Mouse (Mus musculus) embryonic facial prominence, embryonic 12.5 days (tissue): ENCODE measurements around the gene Gp6. TPM values are rescaled to one million over a fixed set of nuclear protein-coding genes. Genes with fewer than 3 reads are reported as not detected.

Experiments used
- ATAC-seq: fragments of 200-750 bp; cut with Nextera tagmentation; 2 replicates; pipeline ENCODE4 v1.8.0; 2017; ENCODE audit not compliant: insufficient number of reproducible peaks, insufficient read depth, low FRiP score, low TSS enrichment
- H3K27ac ChIP-seq: fragments of 300-500 bp; sonication (generic); 2 replicates; pipeline ENCODE4 v1.5.1; 2016; ENCODE audit warnings: mild to moderate bottlenecking
- H3K27me3 ChIP-seq: fragments of 300-500 bp; sonication (generic); 2 replicates; pipeline ENCODE4 v1.6.1; 2016; ENCODE audit warnings: mild to moderate bottlenecking, moderate library complexity
- H3K36me3 ChIP-seq: fragments of 300-500 bp; sonication (generic); 2 replicates; pipeline ENCODE4 v1.6.1; 2016; ENCODE audit warnings: mild to moderate bottlenecking
- H3K4me1 ChIP-seq: fragments of 300-500 bp; sonication (generic); 2 replicates; pipeline ENCODE4 v1.6.1; 2016
- H3K4me2 ChIP-seq: fragments of 300-500 bp; sonication (generic); replicated peaks from 2 replicates; pipeline ENCODE4 v1.6.1; 2016; ENCODE audit warnings: mild to moderate bottlenecking, moderate library complexity
- H3K4me3 ChIP-seq: fragments of 300-500 bp; sonication (generic); 2 replicates; pipeline ENCODE4 v1.5.1; 2016; ENCODE audit warnings: mild to moderate bottlenecking
- H3K9ac ChIP-seq: fragments of 300-500 bp; sonication (generic); 2 replicates; pipeline ENCODE4 v1.6.1; 2016; ENCODE audit warnings: mild to moderate bottlenecking, moderate library complexity
- H3K9me3 ChIP-seq: fragments of 300-500 bp; sonication (generic); 2 replicates; pipeline ENCODE4 v1.6.1; 2016; ENCODE audit warnings: mild to moderate bottlenecking, moderate library complexity
- WGBS: fragments of 180-500 bp; shearing (Covaris S2); methylation state at CpG from one replicate; pipeline ENCODE4 v1.1.7; 2016; 5-methylcytosine and 5-hydroxymethylcytosine counted together
- microRNA-seq: library from miRNA; unstranded; fragments of <30 nt; microRNA quantifications from one replicate; pipeline ENCODE4, GENCODE M21; 2017
- polyA plus RNA-seq: library from polyadenylated mRNA; unstranded; fragments of >200 nt; fragmentation: Nextera tagmentation; extraction: Ambion mirVana; gene quantifications from 2 replicates; pipeline ENCODE4 v1.2.1, GENCODE M21; 2016

Gp6 gene
- polyA plus RNA-seq, 1 experiment from 2014 or later = 0.46 TPM

- Histone ChIP-seq H3K36me3 (no peaks in the 10 kb centered on the region), H3K4me2 (no peak overlapping the region), H3K9me3 (peaks cover 3% of the 10 kb centered on the region), H3K4me1 (no peaks in the 10 kb centered on the region), H3K9ac (no peak overlapping the region), H3K27me3 (no peaks in the 10 kb centered on the region), H3K27ac (no peak overlapping the region), H3K4me3 (no peak overlapping the region)
- no peak for ATAC-seq
- 81% methylated on average over 7 of the region's 7 CpGs for WGBS
Measured at GRCm38 (mm10) chr7:4373521-4373920, 24.0 kb downstream of the Gp6 start.

- Histone ChIP-seq H3K9ac (no peak within 1 kb of the TSS), H3K4me3 (no peak within 1 kb of the TSS), H3K27me3 (no peaks in the 10 kb centered on the region), H3K4me1 (no peaks in the 10 kb centered on the region), H3K36me3 (no peaks in the 10 kb centered on the region), H3K9me3 (no peaks in the 10 kb centered on the region), H3K4me2 (no peak within 1 kb of the TSS), H3K27ac (no peak within 1 kb of the TSS)
- no peak for ATAC-seq
Measured at GRCm38 (mm10) chr7:4337509-4337908, 60.0 kb downstream of the Gp6 start, which contains the start of gene Ncr1. TSS of gene Ncr1 (plus strand) at chr7:4337724.

- Histone ChIP-seq H3K9ac (no peak overlapping the region), H3K4me3 (no peak overlapping the region), H3K27ac (no peak overlapping the region), H3K4me1 (no peaks in the 10 kb centered on the region), H3K9me3 (no peaks in the 10 kb centered on the region), H3K36me3 (no peaks in the 10 kb centered on the region), H3K4me2 (no peak overlapping the region), H3K27me3 (no peaks in the 10 kb centered on the region)
- no peak for ATAC-seq
- WGBS = 73% methylated on average over 2 of the region's 2 CpGs
Measured at GRCm38 (mm10) chr7:4323301-4323700, 74.2 kb downstream of the Gp6 start.

Small RNA genes lying within 50 kb of the gene (microRNA-seq; reads per million reads assigned to microRNA genes)
- gene Gm24605 = not detected
- gene Gm24752 = not detected
- not detected for gene Gm25349

Other genes starting within 250 kb of the Gp6 start
- gene Leng9, start 247.4 kb downstream of the Gp6 start, polyA plus RNA-seq = 2.8 and 4.0 TPM in 2 replicates
- gene Cdc42ep5, start 232.9 kb downstream of the Gp6 start, polyA plus RNA-seq = 54.8 and 59.5 TPM in 2 replicates
- gene Lilra5, start 160.0 kb downstream of the Gp6 start, polyA plus RNA-seq = not detected in 2 replicates
- not detected in 2 replicates for gene Ncr1, start 60.0 kb downstream of the Gp6 start, polyA plus RNA-seq
- gene Rdh13, start 47.9 kb upstream of the Gp6 start, polyA plus RNA-seq = 25.9 and 29.1 TPM in 2 replicates
- gene Eps8l1, start 62.9 kb upstream of the Gp6 start, polyA plus RNA-seq = 7.2 and 7.3 TPM in 2 replicates
- gene Ppp1r12c, start 103.9 kb upstream of the Gp6 start, polyA plus RNA-seq = 65.6 and 68.1 TPM in 2 replicates
- 114 and 135 TPM in 2 replicates for gene Tnnt1, start 118.6 kb upstream of the Gp6 start, polyA plus RNA-seq
- 4.4 and 4.6 TPM in 2 replicates for gene Tnni3, start 126.5 kb upstream of the Gp6 start, polyA plus RNA-seq
- 2.2 and 2.9 TPM in 2 replicates for gene Dnaaf3, start 134.7 kb upstream of the Gp6 start, polyA plus RNA-seq
- gene Syt5, start 149.8 kb upstream of the Gp6 start, polyA plus RNA-seq = 5.9 and 8.8 TPM in 2 replicates
- gene Ptprh, start 206.3 kb upstream of the Gp6 start, polyA plus RNA-seq = not detected in 2 replicates
- gene Tmem86b, start 233.7 kb upstream of the Gp6 start, polyA plus RNA-seq = 1.9 and 2.2 TPM in 2 replicates